Mouse (Mus musculus) brain, embryonic 18.5 days (tissue): ENCODE data around the gene Htr7.

Source experiments
- DNase-seq: peaks from one replicate; pipeline ENCODE4 v3.0.0-alpha.2; 2012; ENCODE audit warnings: low read depth, low spot score

Gene Htr7

GRCm38 (mm10) chr19:36057231-36057811, at the start of gene Htr7:
Gene Htr7 (minus strand): TSS chr19:36057507.
- DNase-seq, result no peak

GRCm38 (mm10) chr19:36103909-36104308, 46.6 kb upstream of the Htr7 start:
- no peak for DNase-seq

- no peak for DNase-seq
These were observed 41.6 kb upstream of the Htr7 start for GRCm38 (mm10) chr19:36098916-36099315.

- DNase-seq, result no peak
These were observed 41.0 kb upstream of the Htr7 start for GRCm38 (mm10) chr19:36098265-36098664.

- DNase-seq, result no peak
These were observed 39.9 kb upstream of the Htr7 start for GRCm38 (mm10) chr19:36097194-36097593.

- DNase-seq, result no peak
These were observed 33.5 kb upstream of the Htr7 start for GRCm38 (mm10) chr19:36090781-36091180.

- DNase-seq, result peak; percentile 83
These were observed 26.2 kb upstream of the Htr7 start, which contains the start of gene Rpp30 for GRCm38 (mm10) chr19:36083262-36084225. Gene Rpp30 (plus strand): TSS chr19:36083716.

- no peak for DNase-seq
These were observed 25.4 kb upstream of the Htr7 start for GRCm38 (mm10) chr19:36082606-36083261.

GRCm38 (mm10) chr19:36062801-36063529, 5.7 kb upstream of the Htr7 start:
- no peak for DNase-seq

- no peak for DNase-seq
These were observed 645 bp downstream of the Htr7 start for GRCm38 (mm10) chr19:36056502-36057221.

- DNase-seq, result no peak
These were observed 11.3 kb downstream of the Htr7 start for GRCm38 (mm10) chr19:36046046-36046445.

GRCm38 (mm10) chr19:36014836-36015235, 42.5 kb downstream of the Htr7 start:
- DNase-seq, result no peak

GRCm38 (mm10) chr19:36006277-36006676, 51.0 kb downstream of the Htr7 start:
- no peak for DNase-seq

- DNase-seq, result no peak
These were observed 52.3 kb downstream of the Htr7 start for GRCm38 (mm10) chr19:36004961-36005360.

- no peak for DNase-seq
These were observed 54.5 kb downstream of the Htr7 start for GRCm38 (mm10) chr19:36002476-36003445.

GRCm38 (mm10) chr19:36001512-36001911, 55.8 kb downstream of the Htr7 start:
- DNase-seq, result no peak

GRCm38 (mm10) chr19:36000955-36001354, 56.4 kb downstream of the Htr7 start:
- DNase-seq, result no peak

GRCm38 (mm10) chr19:35997384-35997783, 59.9 kb downstream of the Htr7 start:
- no peak for DNase-seq

- no peak for DNase-seq
These were observed 69.8 kb downstream of the Htr7 start for GRCm38 (mm10) chr19:35987461-35987860.

- DNase-seq, result no peak
These were observed 82.6 kb downstream of the Htr7 start for GRCm38 (mm10) chr19:35974681-35975080.
